Mouse (Mus musculus) frontal cortex, postnatal 36 days (tissue): ENCODE data around the gene Napsa.
A peak's percentile ranks its signal among the peaks of the same experiment; 100 is the strongest.

Experiments used
- DNase-seq, 2 experiments: peaks; one replicate each; pipeline ENCODE4 v3.0.0; 2022; ENCODE audit warnings: low spot score in 2 of 2

Gene Napsa

GRCm38 (mm10) chr7:44572213-44572701 lies at the start of gene Napsa:
Gene Napsa (plus strand): TSS chr7:44572380.
- DNase-seq, result no peak

GRCm38 (mm10) chr7:44523056-44523455 lies 49.1 kb upstream of the Napsa start:
- DNase-seq, result no peak

GRCm38 (mm10) chr7:44524502-44524901 lies 47.7 kb upstream of the Napsa start, which contains the start of gene Mybpc2:
Gene Mybpc2 (minus strand): TSS chr7:44524656.
- no peak for DNase-seq

GRCm38 (mm10) chr7:44525126-44525832 lies 46.9 kb upstream of the Napsa start:
- DNase-seq, result peak in 1 of 2 experiments; percentile 50

- DNase-seq, result no peak
Observed at GRCm38 (mm10) chr7:44526414-44527154, 45.6 kb upstream of the Napsa start.

GRCm38 (mm10) chr7:44527483-44528398 lies 44.4 kb upstream of the Napsa start:
- DNase-seq, result peak; percentile 69 to 76

- DNase-seq, result no peak
Observed at GRCm38 (mm10) chr7:44529518-44529917, 42.7 kb upstream of the Napsa start.

- DNase-seq, result no peak
Observed at GRCm38 (mm10) chr7:44530507-44530906, 41.7 kb upstream of the Napsa start.

- DNase-seq, result no peak
Observed at GRCm38 (mm10) chr7:44531207-44531606, 41.0 kb upstream of the Napsa start.

- DNase-seq, result no peak
Observed at GRCm38 (mm10) chr7:44531946-44532732, 40.0 kb upstream of the Napsa start, which contains the start of gene Spib. Gene Spib (minus strand): TSS chr7:44532071.

GRCm38 (mm10) chr7:44532918-44533745 lies 39.0 kb upstream of the Napsa start:
- no peak for DNase-seq

GRCm38 (mm10) chr7:44533746-44534045 lies 38.5 kb upstream of the Napsa start:
- DNase-seq, result no peak

GRCm38 (mm10) chr7:44534242-44534641 lies 37.9 kb upstream of the Napsa start:
- DNase-seq, result no peak

- DNase-seq, result no peak
Observed at GRCm38 (mm10) chr7:44534656-44535441, 37.3 kb upstream of the Napsa start.

- no peak for DNase-seq
Observed at GRCm38 (mm10) chr7:44535657-44536589, 36.3 kb upstream of the Napsa start.

- peak; percentile 45 to 59 for DNase-seq
Observed at GRCm38 (mm10) chr7:44536590-44536968, 35.6 kb upstream of the Napsa start.

- no peak for DNase-seq
Observed at GRCm38 (mm10) chr7:44537009-44537408, 35.2 kb upstream of the Napsa start.

GRCm38 (mm10) chr7:44537496-44537895 lies 34.7 kb upstream of the Napsa start:
- no peak for DNase-seq
